Mouse (Mus musculus) CD4-positive, CD25-positive, alpha-beta regulatory T cell, adult 4 months (primary cell): Measurements from ENCODE around the gene Olfr228. TPM values are rescaled to one million over a fixed set of nuclear protein-coding genes. Genes with fewer than 3 reads are reported as not detected.
"Not testable (repeated sequence)": the region's sequence is repeated elsewhere in the genome, so short reads cannot be mapped to it uniquely, and the experiment has no call there.

ENCODE experiments used
- ATAC-seq: one replicate; pipeline ENCODE4 v1.8.0; 2017
- polyA plus RNA-seq, 2 experiments: library from polyadenylated mRNA; unstranded; fragments of 100-300 nt; shearing (Covaris generic); gene quantifications; one replicate each; pipeline ENCODE4 v1.2.1; 2017

Olfr228 gene
- polyA plus RNA-seq = not detected

DNA sequence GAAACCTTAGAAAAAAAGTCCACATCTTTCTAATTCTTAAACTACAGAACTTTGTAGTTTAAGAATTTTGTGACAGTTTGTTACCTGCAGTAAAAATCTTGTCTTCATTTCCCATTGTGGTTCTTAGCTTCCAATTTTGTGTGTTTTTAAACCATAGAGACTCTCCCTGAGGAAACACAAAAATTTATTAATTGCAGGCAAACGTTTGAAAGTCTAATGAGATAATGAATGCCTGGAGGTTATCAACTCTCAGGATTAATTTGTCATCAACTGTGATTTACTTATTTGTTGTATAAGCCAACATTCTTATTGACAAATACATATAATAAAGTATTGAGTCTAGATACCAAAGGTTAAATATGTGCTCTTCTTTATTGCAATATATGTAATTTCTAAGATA, at the start of gene Olfr228:
Gene Olfr228 (minus strand): TSS at position 101 of the 400 bp plus-strand sequence.
- ATAC-seq = no peak

DNA sequence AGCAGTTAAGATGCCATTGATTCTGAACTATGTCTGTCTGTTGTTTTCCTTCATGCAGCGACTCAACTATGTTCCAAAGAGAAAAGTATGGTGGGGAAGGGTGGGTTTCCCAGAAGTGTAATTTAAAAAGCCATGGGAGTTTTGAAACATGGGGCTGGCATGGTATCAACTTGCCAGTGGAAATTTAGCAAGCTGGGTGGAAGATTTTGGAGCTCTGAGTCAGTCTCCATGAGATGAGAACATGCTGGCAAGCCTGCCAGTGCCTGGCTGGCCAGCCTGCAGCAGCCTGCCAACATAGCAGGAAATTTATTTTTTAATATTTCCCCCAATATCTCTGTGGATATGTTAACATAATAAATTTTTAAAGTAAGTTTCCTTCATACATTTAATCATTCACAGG, 43.8 kb upstream of the Olfr228 start:
- ATAC-seq = no peak

DNA sequence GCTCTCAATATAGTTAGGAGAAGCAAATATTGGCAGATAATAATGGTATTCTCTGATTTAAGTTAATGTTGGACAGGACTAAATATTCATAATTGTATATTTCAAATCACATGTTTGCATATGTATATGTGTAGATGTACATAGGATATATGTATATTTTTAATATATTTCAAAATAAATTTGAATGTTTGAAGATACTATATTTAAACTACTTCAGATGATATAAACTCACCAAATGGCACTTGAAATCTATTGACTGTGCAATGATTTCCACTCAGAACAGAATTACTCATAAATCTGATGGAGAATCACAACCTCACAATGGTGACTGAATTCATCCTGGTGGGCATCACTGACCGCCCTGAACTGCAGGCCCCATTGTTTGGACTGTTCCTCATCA, 21.0 kb upstream of the Olfr228 start, which contains the start of gene Olfr1076:
Gene Olfr1076 (plus strand): TSS at position 301 of the 400 bp plus-strand sequence.
- no peak for ATAC-seq

DNA sequence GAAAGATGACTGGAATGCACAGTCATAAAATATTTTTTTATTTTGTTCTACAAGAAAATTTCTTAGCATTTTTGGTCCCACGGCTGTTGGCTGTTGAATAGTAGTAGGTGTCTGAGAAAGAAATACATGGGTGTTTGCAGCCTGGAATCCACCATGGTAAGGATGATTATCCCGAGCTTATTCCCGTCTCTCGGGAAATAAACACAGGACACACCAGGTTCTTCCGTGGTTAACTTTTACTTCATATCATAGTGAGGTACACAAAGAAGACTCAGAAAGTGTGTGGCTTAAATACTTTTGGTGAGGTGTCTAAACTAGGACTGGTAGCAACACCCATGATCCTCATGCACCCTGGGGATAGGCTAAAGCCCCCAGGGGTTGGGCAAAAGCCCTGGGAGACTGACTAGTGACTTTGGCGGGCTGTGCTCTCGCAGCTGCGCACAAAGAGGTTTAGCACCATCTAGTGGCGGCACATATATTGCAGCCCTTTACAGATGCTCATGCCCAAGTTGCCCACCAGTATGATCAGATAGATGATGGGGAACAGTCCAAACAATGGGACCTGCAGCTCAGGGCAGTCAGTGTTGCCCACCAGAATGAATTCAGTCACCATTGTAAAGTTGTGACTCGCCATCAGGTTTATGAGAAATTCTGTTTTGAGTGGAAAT, 22.6 kb downstream of the Olfr228 start:
- no peak for ATAC-seq

DNA sequence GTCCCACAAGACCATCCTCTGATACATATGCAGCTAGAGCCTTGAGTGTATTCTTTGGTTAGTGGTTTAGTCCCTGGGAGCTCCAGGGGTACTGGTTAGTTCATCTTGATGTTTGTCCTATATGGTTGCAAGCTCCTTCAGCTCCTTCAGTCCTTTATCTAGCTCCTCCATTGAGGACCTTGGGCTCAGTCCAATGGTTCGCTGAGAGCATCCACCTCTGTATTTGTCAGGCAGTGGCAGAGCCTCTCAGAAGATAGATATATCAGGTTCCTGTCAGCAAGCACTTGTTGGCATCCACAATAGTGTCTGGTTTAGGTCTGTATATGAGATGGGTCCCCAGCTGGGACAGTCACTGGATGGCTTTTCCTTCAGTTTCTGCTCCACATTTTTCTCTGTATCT, 26.8 kb downstream of the Olfr228 start:
- ATAC-seq = no peak

DNA sequence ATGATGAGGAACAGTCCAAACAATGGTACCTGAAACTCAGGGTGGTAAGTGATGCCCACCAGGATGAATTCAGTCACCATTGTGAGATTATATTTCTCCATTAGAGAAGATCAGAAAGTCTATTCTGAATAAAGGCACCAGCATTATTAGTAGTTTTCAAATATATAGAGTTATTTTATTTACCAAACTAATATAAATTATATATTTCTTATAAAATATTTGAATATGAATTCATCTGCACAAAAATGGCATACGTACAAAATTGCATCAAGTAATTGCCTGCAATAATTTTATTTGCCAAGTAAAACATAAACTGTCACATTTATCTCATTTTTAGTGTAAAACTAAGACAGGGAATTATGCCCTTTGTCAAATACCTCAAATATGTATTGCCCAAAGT, 31.0 kb downstream of the Olfr228 start, which contains the start of gene Olfr1066:
Gene Olfr1066 (minus strand): TSS at position 101 of the 400 bp plus-strand sequence.
- ATAC-seq = no peak

DNA sequence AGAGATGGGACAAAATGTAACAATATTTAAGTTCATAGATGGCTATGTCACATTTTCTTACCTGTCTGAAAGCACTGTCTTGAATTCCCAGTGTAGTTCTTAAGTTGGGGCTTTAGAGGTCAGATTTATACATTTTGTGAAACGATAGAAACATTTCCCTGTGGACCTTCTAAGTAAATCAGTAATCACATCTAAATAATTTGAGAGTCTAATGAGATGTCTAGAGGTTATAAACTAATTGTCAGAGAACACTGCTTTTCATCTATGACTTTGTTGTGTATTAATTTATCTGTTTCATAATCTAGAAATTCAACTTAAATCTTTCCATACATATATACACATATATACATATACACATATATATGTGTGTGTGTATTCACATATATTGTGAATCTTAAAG, 36.7 kb downstream of the Olfr228 start, which contains the start of gene Olfr1065:
Gene Olfr1065 (minus strand): TSS at position 101 of the 400 bp plus-strand sequence.
- ATAC-seq = not testable (repeated sequence)

DNA sequence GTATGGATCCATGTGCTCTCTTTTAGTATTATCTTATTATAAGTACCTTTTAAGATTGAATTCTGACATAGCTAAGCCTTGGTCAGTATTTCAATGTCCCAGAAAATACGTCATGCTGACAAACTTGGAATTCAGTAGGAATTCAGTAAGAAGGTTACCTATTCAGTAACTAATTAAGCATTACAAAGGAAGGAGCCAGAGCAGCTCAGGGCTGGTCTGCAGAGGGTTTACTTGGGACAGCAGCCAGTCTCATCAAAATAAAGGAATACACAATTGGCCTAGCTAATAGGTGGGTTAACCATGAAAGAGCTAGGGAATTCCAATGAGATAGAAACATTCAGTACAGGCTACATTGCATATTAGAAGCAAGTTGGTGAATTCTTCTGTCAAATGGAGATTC, 45.1 kb downstream of the Olfr228 start:
- ATAC-seq = not testable (repeated sequence)

Other genes with a start within 250 kb of the Olfr228 start
- not detected for gene Olfr1048, start 247.1 kb downstream of the Olfr228 start, polyA plus RNA-seq
- not detected for gene Olfr1049, start 229.1 kb downstream of the Olfr228 start, polyA plus RNA-seq
- gene Olfr1051, start 208.3 kb downstream of the Olfr228 start, polyA plus RNA-seq = not detected
- under 1 TPM in 1 of 2 experiments, not detected in 1; 0.48 TPM for gene Olfr1052, start 194.9 kb downstream of the Olfr228 start, polyA plus RNA-seq
- not detected for gene Olfr1053, start 172.1 kb downstream of the Olfr228 start, polyA plus RNA-seq
- gene Olfr1054, start 152.0 kb downstream of the Olfr228 start, polyA plus RNA-seq = not detected
- gene Olfr1055, start 137.1 kb downstream of the Olfr228 start, polyA plus RNA-seq = not detected
- gene Olfr1056, start 124.9 kb downstream of the Olfr228 start, polyA plus RNA-seq = not detected
- gene Olfr1057, start 109.0 kb downstream of the Olfr228 start, polyA plus RNA-seq = not detected
- not detected for gene Olfr1058, start 98.8 kb downstream of the Olfr228 start, polyA plus RNA-seq
- not detected for gene Olfr1061, start 73.3 kb downstream of the Olfr228 start, polyA plus RNA-seq
- gene Olfr1062, start 60.6 kb downstream of the Olfr228 start, polyA plus RNA-seq = not detected
- not detected for gene Olfr1065, start 36.8 kb downstream of the Olfr228 start, polyA plus RNA-seq
- not detected for gene Olfr1066, start 31.1 kb downstream of the Olfr228 start, polyA plus RNA-seq
- not detected for gene Olfr1076, start 21.1 kb upstream of the Olfr228 start, polyA plus RNA-seq
- gene Olfr1079, start 55.1 kb upstream of the Olfr228 start, polyA plus RNA-seq = not detected
- not detected for gene Olfr1080, start 70.8 kb upstream of the Olfr228 start, polyA plus RNA-seq
- not detected for gene Olfr1082, start 111.6 kb upstream of the Olfr228 start, polyA plus RNA-seq
- not detected for gene Olfr1084, start 152.3 kb upstream of the Olfr228 start, polyA plus RNA-seq
- not detected for gene Olfr1085, start 174.6 kb upstream of the Olfr228 start, polyA plus RNA-seq
- not detected for gene Olfr1086, start 192.7 kb upstream of the Olfr228 start, polyA plus RNA-seq
- gene Olfr1087, start 211.0 kb upstream of the Olfr228 start, polyA plus RNA-seq = not detected
- not detected for gene Olfr1089, start 246.3 kb upstream of the Olfr228 start, polyA plus RNA-seq